8 mouse cellular contexts compared by ENCODE assay signal in the genomic region with DNA sequence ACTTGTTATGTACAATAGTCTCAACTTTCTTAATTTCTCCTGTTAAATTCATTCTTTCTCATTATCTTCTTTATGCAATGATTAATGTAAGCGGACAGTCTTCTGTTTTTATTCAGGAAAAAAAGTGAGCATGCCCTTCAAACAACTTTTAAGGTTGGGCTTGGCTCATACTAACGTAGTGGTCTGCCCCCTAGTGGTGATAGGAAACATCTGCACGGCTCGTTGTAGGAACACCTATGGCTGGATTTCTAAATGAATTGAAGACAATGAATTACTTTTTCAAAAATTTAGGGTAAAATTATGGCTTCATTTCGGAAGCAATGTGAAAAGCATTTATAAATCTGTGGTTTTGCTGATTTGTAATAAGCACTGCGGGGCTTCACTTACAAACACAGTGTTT.
DNase-seq lines count a peak whose midpoint lies in the region; ATAC-seq lines count a peak whose summit lies in the region.

No protein-coding gene starts in this region.

- H3K4me3 ChIP-seq in embryonic facial prominence, embryonic 10.5 days, result no peak overlapping the region

- no peak overlapping the region for H3K27ac ChIP-seq in embryonic facial prominence, embryonic 10.5 days (replicated peaks)

- DNase-seq in frontal cortex, postnatal 25 days (ENCODE audit: low spot score in 2 of 2), result no peak
- DNase-seq in right cerebral cortex, adult 18-20 months, result peak; percentile 37
- DNase-seq in right cerebral cortex, postnatal 25 days, result no peak
- peak; percentile 38 for DNase-seq in embryonic facial prominence, embryonic 10.5 days (ENCODE audit: low spot score)
- peak; percentile 41 to 56 for DNase-seq in left cerebral cortex, postnatal 14 days (ENCODE audit: low spot score in 2 of 2)
- peak; percentile 31 for DNase-seq in retina, postnatal 7 days (ENCODE audit: low read depth, low spot score)
- no peak for DNase-seq in spleen, adult 12 weeks (ENCODE audit: low spot score)

- H3K4me1 ChIP-seq in embryonic facial prominence, embryonic 10.5 days, result no peaks in the 10 kb centered on the region

- intact Hi-C loops in left cerebral cortex, postnatal 14 days (cut with DNase I), result loop anchor here (5.0 kb wide), 1 partner anchor 460 kb away; no protein-coding TSS in a partner anchor

- H3K36me3 ChIP-seq in embryonic facial prominence, embryonic 10.5 days (replicated peaks), result no peaks in the 10 kb centered on the region

- no peaks in the 10 kb centered on the region for H3K27me3 ChIP-seq in embryonic facial prominence, embryonic 10.5 days (replicated peaks; ENCODE audit: low read depth, poor library complexity, severe bottlenecking)

- 0 out of 2 replicates have a peak, but pooled peaks have one; percentile 69 for ATAC-seq in frontal cortex, adult (ENCODE audit: low TSS enrichment)

- WGBS in embryonic facial prominence, embryonic 10.5 days, result 12% methylated on average over 6 of the region's 6 CpGs

- H3K9me3 ChIP-seq in embryonic facial prominence, embryonic 10.5 days, result no peaks in the 10 kb centered on the region

Comparison
In these comparisons a context has a peak if more than half of its experiments do, and no peak if none do; other contexts are left out.
1. DNase-seq: peak in right cerebral cortex, adult 18-20 months (single experiment), embryonic facial prominence, embryonic 10.5 days (single experiment), left cerebral cortex, postnatal 14 days (2 of 2) and retina, postnatal 7 days (single experiment); none in frontal cortex, postnatal 25 days (0 of 2), right cerebral cortex, postnatal 25 days (single experiment) and spleen, adult 12 weeks (single experiment).